8 mouse cellular contexts compared by ENCODE assay signal in genomic region chr1:180905307-180905706, GRCm38 (mm10). TPM values are rescaled to one million over a fixed set of nuclear protein-coding genes. Genes with fewer than 3 reads are reported as not detected.
DNase-seq lines count a peak whose midpoint lies in the region; ATAC-seq and TF ChIP-seq lines count a peak whose summit lies in the region.

No protein-coding gene starts in this region.

- H3K27me3 ChIP-seq in lung, embryonic 14.5 days (ENCODE audit: insufficient read depth, low read length) = no peaks in the 10 kb centered on the region
- no peaks in the 10 kb centered on the region for H3K27me3 ChIP-seq in forebrain, embryonic 13.5 days
- no peaks in the 10 kb centered on the region for H3K27me3 ChIP-seq in liver, embryonic 11.5 days (replicated peaks; ENCODE audit: control insufficient read depth, insufficient read depth, low read length)
- H3K27me3 ChIP-seq in stomach, embryonic 16.5 days (ENCODE audit: control insufficient read depth, insufficient read depth, low read length) = no peaks in the 10 kb centered on the region

- H3K27ac ChIP-seq in lung, embryonic 14.5 days (ENCODE audit: low read depth) = no peak overlapping the region
- H3K27ac ChIP-seq in forebrain, embryonic 13.5 days = no peak overlapping the region
- H3K27ac ChIP-seq in liver, embryonic 11.5 days (ENCODE audit: low read depth, low read length) = peak overlapping the region; percentile 45; the same call in 1 of the 2 replicates
- no peak overlapping the region for H3K27ac ChIP-seq in stomach, embryonic 16.5 days (ENCODE audit: low read length)

- TF ChIP-seq CTCF in lung, embryonic 14.5 days (IDR thresholded peaks at IDR 0.05; ENCODE audit: low read depth) = no peak

- WGBS in lung, embryonic 14.5 days = 58% methylated on average over 6 of the region's 6 CpGs
- WGBS in forebrain, embryonic 13.5 days = 68% methylated on average over 6 of the region's 6 CpGs
- WGBS in liver, embryonic 11.5 days = 67% methylated on average over 6 of the region's 6 CpGs
- WGBS in stomach, embryonic 16.5 days = 55% methylated on average over 6 of the region's 6 CpGs

- peak overlapping the region; percentile 87 for H3K4me3 ChIP-seq in lung, embryonic 14.5 days (ENCODE audit: low read depth, low read length)
- peak overlapping the region; percentile 88 for H3K4me3 ChIP-seq in forebrain, embryonic 13.5 days
- H3K4me3 ChIP-seq in liver, embryonic 11.5 days (ENCODE audit: low read depth, low read length) = peak overlapping the region; percentile 95
- H3K4me3 ChIP-seq in stomach, embryonic 16.5 days (replicated peaks; ENCODE audit: low read length) = peak overlapping the region; percentile 78

- H3K9me3 ChIP-seq in lung, embryonic 14.5 days (ENCODE audit: low read depth, low read length) = no peaks in the 10 kb centered on the region
- H3K9me3 ChIP-seq in forebrain, embryonic 13.5 days (replicated peaks) = no peaks in the 10 kb centered on the region
- no peaks in the 10 kb centered on the region for H3K9me3 ChIP-seq in liver, embryonic 11.5 days (ENCODE audit: control insufficient read depth, low read length)
- H3K9me3 ChIP-seq in stomach, embryonic 16.5 days (replicated peaks; ENCODE audit: control insufficient read depth, low read length) = no peaks in the 10 kb centered on the region

- DNase-seq in lung, embryonic 14.5 days = no peak
- no peak for DNase-seq in lung, postnatal 36 days
- no peak for DNase-seq in liver, embryonic 11.5 days (ENCODE audit: low spot score)
- no peak for DNase-seq in urinary bladder, postnatal 14 days (ENCODE audit: low spot score)
- DNase-seq in cerebellum, adult 9-11 months = no peak
- DNase-seq in spleen, postnatal 10 days (ENCODE audit: low spot score in 2 of 2) = no peak

- ATAC-seq in lung, embryonic 14.5 days (ENCODE audit: insufficient read depth) = no peak
- ATAC-seq in forebrain, embryonic 13.5 days = no peak
- ATAC-seq in liver, embryonic 11.5 days (replicated peaks; ENCODE audit: low FRiP score) = no peak
- no peak for ATAC-seq in stomach, embryonic 16.5 days (ENCODE audit: insufficient read depth, low FRiP score)

- H3K4me1 ChIP-seq in lung, embryonic 14.5 days (ENCODE audit: insufficient read depth) = peaks cover 5% of the 10 kb centered on the region; the same call in 1 of the 2 replicates
- H3K4me1 ChIP-seq in forebrain, embryonic 13.5 days = peaks cover 26% of the 10 kb centered on the region
- H3K4me1 ChIP-seq in liver, embryonic 11.5 days (replicated peaks; ENCODE audit: control insufficient read depth, insufficient read depth, low read length) = peaks cover 33% of the 10 kb centered on the region
- H3K4me1 ChIP-seq in stomach, embryonic 16.5 days (ENCODE audit: control insufficient read depth, insufficient read depth, low read length) = peaks cover 9% of the 10 kb centered on the region; the same call in 1 of the 2 replicates

- H3K4me2 ChIP-seq in lung, embryonic 14.5 days = peak overlapping the region; percentile 92
- H3K4me2 ChIP-seq in forebrain, embryonic 13.5 days = peak overlapping the region; percentile 92
- peak overlapping the region; percentile 86 for H3K4me2 ChIP-seq in liver, embryonic 11.5 days
- peak overlapping the region; percentile 87 for H3K4me2 ChIP-seq in stomach, embryonic 16.5 days (ENCODE audit: low read depth, low read length)

- H3K9ac ChIP-seq in lung, embryonic 14.5 days = peak overlapping the region; percentile 89
- H3K9ac ChIP-seq in forebrain, embryonic 13.5 days = peak overlapping the region; percentile 95
- H3K9ac ChIP-seq in liver, embryonic 11.5 days (ENCODE audit: low read depth, low read length) = peak overlapping the region; percentile 92
- peak overlapping the region; percentile 85 for H3K9ac ChIP-seq in stomach, embryonic 16.5 days (ENCODE audit: low read length)

- H3K36me3 ChIP-seq in lung, embryonic 14.5 days (ENCODE audit: insufficient read depth) = peaks cover 34% of the 10 kb centered on the region
- H3K36me3 ChIP-seq in forebrain, embryonic 13.5 days (ENCODE audit: poor library complexity, severe bottlenecking) = peaks cover 36% of the 10 kb centered on the region
- H3K36me3 ChIP-seq in liver, embryonic 11.5 days (ENCODE audit: control insufficient read depth, insufficient read depth, low read length) = peaks cover 25% of the 10 kb centered on the region
- H3K36me3 ChIP-seq in stomach, embryonic 16.5 days (ENCODE audit: control insufficient read depth, insufficient read depth, low read length) = peaks cover 4% of the 10 kb centered on the region; the same call in 1 of the 2 replicates

RNA-seq across cellular contexts. Expression of gene Pycr2, which starts 1.2 kb away (rescaled TPM):
- 83.7 and 92.5 TPM in 2 replicates for polyA plus RNA-seq in lung, embryonic 14.5 days (2014; fragmentation: Nextera tagmentation; extraction: Ambion mirVana)
- 90.6 and 101 TPM in 2 replicates for polyA plus RNA-seq in forebrain, embryonic 13.5 days (2015; fragmentation: Nextera tagmentation; extraction: Ambion mirVana)
- polyA plus RNA-seq in liver, embryonic 11.5 days (2014; fragmentation: Nextera tagmentation; extraction: Ambion mirVana) = 162 and 171 TPM in 2 replicates
- 99.6 and 105 TPM in 2 replicates for polyA plus RNA-seq in stomach, embryonic 16.5 days (2015; fragmentation: Nextera tagmentation; extraction: Ambion mirVana)

RNA-seq across cellular contexts. Expression of gene Lefty2, which starts 12.4 kb away (rescaled TPM):
- 0.08 TPM in 1 of 2 replicates, not detected in the other for polyA plus RNA-seq in lung, embryonic 14.5 days (2014; fragmentation: Nextera tagmentation; extraction: Ambion mirVana)
- polyA plus RNA-seq in forebrain, embryonic 13.5 days (2015; fragmentation: Nextera tagmentation; extraction: Ambion mirVana) = 0.41 and 0.94 TPM in 2 replicates
- not detected in 2 replicates for polyA plus RNA-seq in liver, embryonic 11.5 days (2014; fragmentation: Nextera tagmentation; extraction: Ambion mirVana)
- polyA plus RNA-seq in stomach, embryonic 16.5 days (2015; fragmentation: Nextera tagmentation; extraction: Ambion mirVana) = 0.35 TPM in 1 of 2 replicates, not detected in the other

RNA-seq across cellular contexts. Expression of gene Lefty1, which starts 29.5 kb away (rescaled TPM):
- 1.1 TPM in 2 replicates for polyA plus RNA-seq in lung, embryonic 14.5 days (2014; fragmentation: Nextera tagmentation; extraction: Ambion mirVana)
- polyA plus RNA-seq in forebrain, embryonic 13.5 days (2015; fragmentation: Nextera tagmentation; extraction: Ambion mirVana) = not detected in 2 replicates
- polyA plus RNA-seq in liver, embryonic 11.5 days (2014; fragmentation: Nextera tagmentation; extraction: Ambion mirVana) = 7.3 and 9.5 TPM in 2 replicates
- 4.0 and 4.2 TPM in 2 replicates for polyA plus RNA-seq in stomach, embryonic 16.5 days (2015; fragmentation: Nextera tagmentation; extraction: Ambion mirVana)

RNA-seq across cellular contexts. Expression of gene Tmem63a, which starts 36.8 kb away (rescaled TPM):
- polyA plus RNA-seq in lung, embryonic 14.5 days (2014; fragmentation: Nextera tagmentation; extraction: Ambion mirVana) = 10.4 and 10.9 TPM in 2 replicates
- polyA plus RNA-seq in forebrain, embryonic 13.5 days (2015; fragmentation: Nextera tagmentation; extraction: Ambion mirVana) = 0.88 and 1.4 TPM in 2 replicates
- 7.8 and 8.3 TPM in 2 replicates for polyA plus RNA-seq in liver, embryonic 11.5 days (2014; fragmentation: Nextera tagmentation; extraction: Ambion mirVana)
- 29.2 and 35.3 TPM in 2 replicates for polyA plus RNA-seq in stomach, embryonic 16.5 days (2015; fragmentation: Nextera tagmentation; extraction: Ambion mirVana)

RNA-seq across cellular contexts. Expression of gene Sde2, which starts 54.4 kb away (rescaled TPM):
- polyA plus RNA-seq in lung, embryonic 14.5 days (2014; fragmentation: Nextera tagmentation; extraction: Ambion mirVana) = 35.2 and 35.9 TPM in 2 replicates
- polyA plus RNA-seq in forebrain, embryonic 13.5 days (2015; fragmentation: Nextera tagmentation; extraction: Ambion mirVana) = 32.7 and 33.8 TPM in 2 replicates
- 49.0 and 49.2 TPM in 2 replicates for polyA plus RNA-seq in liver, embryonic 11.5 days (2014; fragmentation: Nextera tagmentation; extraction: Ambion mirVana)
- polyA plus RNA-seq in stomach, embryonic 16.5 days (2015; fragmentation: Nextera tagmentation; extraction: Ambion mirVana) = 34.9 and 36.5 TPM in 2 replicates
